Mouse (Mus musculus) mesoderm, embryonic 11.5 days (tissue): ENCODE data around the gene Morf4l1.
"Not testable (repeated sequence)": the region's sequence is repeated elsewhere in the genome, so short reads cannot be mapped to it uniquely, and the experiment has no call there.

Experiments
- DNase-seq: peaks from one replicate; pipeline ENCODE4 v3.0.0-alpha.2; 2012; ENCODE audit warnings: low read depth, low spot score

The Morf4l1 gene

DNA sequence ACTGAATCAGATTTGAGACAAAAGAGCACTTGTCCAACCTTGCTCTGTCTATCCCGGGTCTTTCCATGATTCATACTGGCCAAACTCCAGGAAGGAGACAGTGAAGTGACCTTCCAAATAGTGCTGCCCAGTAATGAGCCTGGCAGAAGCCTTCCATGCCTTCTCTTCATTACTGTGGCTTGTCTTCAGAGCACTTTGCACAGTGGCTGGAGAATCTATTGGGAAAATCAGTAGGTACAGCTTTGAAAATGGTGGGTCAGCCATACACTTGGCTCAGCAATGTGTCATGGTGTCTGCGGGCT is 54.0 kb downstream of the Morf4l1 start:
- no peak for DNase-seq

DNA sequence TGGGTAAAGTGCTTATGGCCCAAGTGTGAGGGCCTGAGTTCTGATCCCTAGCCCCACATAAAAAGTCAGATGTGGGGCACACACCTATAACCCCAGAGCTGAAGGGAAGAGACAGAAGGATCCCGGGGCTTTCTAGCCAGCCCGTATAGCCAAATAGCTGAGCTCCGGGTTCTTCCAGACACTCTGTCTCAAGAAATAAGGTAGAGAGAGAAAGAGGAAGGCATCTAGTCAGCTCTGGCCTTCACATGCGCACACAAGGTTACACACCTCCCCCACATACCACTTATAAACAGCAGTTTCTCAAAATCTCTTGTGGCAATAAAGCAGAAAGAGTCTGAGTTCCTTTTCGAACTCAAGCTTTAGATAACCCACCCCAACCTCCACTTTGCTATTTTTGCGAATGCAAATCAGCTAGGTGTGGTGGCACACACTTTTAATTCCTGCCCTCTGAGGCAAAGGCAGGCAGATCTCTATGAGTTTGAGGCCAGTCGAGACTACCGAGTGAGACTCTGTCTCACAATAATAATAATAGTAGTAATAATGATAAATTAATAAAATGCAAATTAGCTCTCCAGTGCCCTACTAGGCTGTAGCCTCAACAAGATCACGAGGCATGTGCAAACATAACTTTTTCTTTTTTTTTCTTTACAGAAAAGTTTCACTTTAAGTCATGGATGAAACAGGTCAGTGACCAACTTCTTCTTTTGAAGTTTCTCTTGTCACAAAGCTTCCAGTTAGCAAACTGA is 54.6 kb downstream of the Morf4l1 start:
- no peak for DNase-seq

- DNase-seq: no peak
Observed at GRCm38 (mm10) chr9:90056716-90057115, 57.9 kb downstream of the Morf4l1 start.

DNA sequence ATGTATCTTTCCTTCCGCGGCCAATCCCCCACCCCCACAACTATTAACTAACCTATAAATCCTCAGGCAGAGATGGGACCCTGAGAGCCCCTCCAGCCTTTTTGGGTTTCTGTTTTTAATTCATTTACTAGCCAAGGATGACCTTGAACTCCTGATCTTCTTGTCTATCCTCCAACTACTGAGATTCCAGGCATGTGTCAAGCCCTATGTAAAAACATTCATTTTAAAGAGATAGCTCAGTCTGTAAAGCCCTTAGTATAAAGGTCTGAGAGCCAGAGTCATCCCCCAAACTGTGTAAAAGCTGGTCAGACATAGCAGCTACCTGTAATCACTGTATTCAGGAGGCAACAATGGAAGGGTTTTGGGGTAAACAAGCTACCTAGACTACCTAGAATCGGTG is 58.7 kb downstream of the Morf4l1 start:
- DNase-seq: no peak

DNA sequence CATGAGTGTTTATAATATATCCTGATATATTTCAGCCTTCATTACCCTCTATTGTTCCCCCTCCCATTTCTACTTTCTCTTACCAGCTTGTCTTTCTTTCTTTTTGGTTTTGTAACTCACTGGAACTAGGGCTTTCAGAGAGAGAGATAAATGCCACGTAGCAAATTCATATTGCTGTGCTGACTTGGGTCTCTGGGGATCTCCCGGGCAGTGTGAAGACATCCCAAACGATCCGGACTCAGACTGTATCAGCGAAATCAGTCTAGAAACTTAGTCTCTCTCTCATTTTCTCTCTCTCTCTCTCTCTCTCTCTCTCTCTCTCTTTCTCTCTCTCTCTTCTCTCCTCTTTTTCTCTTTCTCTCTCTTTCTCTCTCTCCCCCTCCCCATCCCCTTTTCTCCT is 59.2 kb downstream of the Morf4l1 start:
- no peak for DNase-seq

- peak; percentile 68 for DNase-seq
Observed at GRCm38 (mm10) chr9:90054371-90055145, 60.0 kb downstream of the Morf4l1 start.

GRCm38 (mm10) chr9:90053852-90054251 is 60.7 kb downstream of the Morf4l1 start, which contains the start of gene Ctsh:
Gene Ctsh (plus strand): TSS chr9:90054152.
- DNase-seq: no peak

GRCm38 (mm10) chr9:90047937-90048627 is 66.5 kb downstream of the Morf4l1 start:
- no peak for DNase-seq

- DNase-seq: no peak
Observed at GRCm38 (mm10) chr9:90045191-90045590, 69.4 kb downstream of the Morf4l1 start.

GRCm38 (mm10) chr9:90042906-90043305 is 71.7 kb downstream of the Morf4l1 start:
- not testable (repeated sequence) for DNase-seq
